Mouse (Mus musculus) naive thymus-derived CD4-positive, alpha-beta T cell, adult 2 months (primary cell): ENCODE measurements around the gene Rab11a.

ENCODE experiments used
- DNase-seq: peaks from one replicate; pipeline ENCODE4 v3.0.0-alpha.2; 2011; ENCODE audit warnings: low read depth

Rab11a gene

DNA sequence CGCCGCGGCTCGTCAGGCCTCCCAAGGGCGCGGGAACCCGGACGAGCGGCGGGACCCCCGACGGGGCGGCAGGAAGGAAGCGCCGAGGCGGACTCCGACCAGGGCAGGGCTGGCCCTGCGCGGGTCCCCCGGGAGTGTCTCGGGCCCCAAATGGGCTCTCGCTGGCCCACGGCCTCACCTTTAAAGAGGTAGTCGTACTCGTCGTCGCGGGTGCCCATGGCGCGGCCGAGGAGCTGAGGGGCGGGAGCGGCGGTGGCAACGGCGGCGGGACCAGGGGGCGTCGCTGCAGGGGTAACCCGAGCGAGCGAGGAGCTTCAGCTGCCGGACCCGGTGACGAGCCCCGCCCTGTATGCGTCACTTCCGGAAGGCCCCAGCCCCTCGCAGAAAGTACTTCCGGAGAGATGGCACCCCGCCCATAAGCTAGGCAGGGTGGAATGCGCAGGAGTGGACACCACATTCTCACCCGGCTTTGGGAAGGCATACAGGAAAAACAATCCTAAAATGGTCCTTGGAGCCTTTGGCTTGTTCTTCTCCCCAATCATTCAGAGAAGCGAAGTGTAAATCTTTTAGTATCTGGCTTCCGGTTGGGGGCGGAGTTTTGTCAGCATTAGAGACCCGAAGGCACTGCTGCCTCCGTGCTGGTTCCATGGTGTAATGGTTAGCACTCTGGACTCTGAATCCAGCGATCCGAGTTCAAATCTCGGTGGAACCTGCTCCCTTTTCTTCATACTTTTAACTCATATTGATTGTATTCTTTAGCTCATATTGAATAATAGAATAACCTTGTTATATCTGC lies at the start of gene Rab11a:
Gene Rab11a, minus strand, starts transcription at position 353 of the 796 bp plus-strand sequence.
- DNase-seq: peak; percentile 97

DNA sequence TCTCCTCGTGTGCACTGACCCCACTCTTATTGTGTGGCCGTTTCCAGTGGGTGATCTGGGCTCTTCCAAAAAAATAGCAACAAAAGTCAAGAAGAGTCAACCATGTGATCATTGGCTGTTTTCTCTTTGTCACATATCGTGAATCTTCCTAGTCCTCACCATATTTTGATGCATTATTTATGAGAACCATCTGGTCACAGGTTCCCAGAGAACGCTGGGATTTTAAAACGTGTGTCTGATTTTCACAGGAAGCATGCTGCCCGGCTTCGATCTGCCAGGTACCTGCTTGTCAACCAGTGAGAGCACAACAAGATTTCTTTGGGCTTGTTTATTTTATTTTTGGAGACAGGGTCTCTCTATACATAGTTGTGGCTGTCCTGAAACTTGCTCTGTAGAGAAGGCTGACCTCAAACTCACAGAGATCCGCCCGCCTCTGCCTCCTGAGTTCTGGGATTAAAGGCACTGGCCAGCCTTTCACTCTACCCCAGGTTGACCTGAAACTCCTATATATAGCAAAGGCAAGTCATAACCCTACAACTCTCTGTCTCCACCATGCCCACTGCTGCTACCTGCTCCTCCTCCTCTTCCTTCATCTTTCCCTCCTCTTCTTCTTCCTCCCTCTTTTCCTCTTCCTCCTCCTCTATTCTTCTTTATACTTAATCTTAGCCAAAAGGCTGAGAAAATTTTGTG lies 48.8 kb upstream of the Rab11a start:
- DNase-seq: no peak

GRCm38 (mm10) chr9:64784841-64785240 lies 47.3 kb upstream of the Rab11a start:
- DNase-seq: peak; percentile 88

DNA sequence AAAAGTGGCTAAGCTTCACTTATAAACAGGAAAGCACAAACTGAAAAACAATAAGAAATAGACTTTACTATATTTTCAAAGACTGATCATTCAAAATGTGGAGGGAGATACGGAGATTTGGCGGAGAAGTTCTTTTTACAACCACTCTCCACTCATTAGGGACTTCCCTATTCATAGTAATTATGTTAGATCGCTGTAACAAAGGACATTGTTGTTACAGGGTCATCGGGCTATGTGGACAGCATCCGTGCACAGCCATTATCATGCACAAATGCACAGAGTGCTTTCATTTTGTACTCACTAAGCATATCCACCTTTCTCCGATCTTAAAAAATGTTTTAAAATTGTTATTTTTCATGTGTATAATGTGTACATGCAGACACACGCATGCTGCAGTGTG lies 46.0 kb upstream of the Rab11a start:
- DNase-seq: no peak

- DNase-seq: peak; percentile 80
Measured at GRCm38 (mm10) chr9:64779628-64780027, 42.1 kb upstream of the Rab11a start.

DNA sequence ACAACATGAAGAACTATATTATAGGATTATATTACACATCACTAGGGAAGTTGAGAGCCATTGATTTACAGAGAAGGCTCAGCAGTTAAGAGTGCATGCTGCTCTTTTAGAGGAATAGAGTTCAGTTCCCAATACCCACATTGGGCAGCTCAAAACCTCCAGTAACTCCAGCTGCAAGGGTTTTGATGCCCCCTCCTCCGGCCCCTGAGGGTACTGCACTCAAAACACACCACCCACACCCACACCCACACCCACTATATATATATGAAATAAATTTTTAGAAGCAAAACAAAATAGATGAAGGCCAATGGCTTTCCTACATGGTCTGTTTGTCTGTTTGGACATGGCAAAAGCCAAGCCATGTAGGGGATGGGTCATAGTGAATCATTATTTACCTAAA lies 40.6 kb upstream of the Rab11a start:
- DNase-seq: no peak

DNA sequence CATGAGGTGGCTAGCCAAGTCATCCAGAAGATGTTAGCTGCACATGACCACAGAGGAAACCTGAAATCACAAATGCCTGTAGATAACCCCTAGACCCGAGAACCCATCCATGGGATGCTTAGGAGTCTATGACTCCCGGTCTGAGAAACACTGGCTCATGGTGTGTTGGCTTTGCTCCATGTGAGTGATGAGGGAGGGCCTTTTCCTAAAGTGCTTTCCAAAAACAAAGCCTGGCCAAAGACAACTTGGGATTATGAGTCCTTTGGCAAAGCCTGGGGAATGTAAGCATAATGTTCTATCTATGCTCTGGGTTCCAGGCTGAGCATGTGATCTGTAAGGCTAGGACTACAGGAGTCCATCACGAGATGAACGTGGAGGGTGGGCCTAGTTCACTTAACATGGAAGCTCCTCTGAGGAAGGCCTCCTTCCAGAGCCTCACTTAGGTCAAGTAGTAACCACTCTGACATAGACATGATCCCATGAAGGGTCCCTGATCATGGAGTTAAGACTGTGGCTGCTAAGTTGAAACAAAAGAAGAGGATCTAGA lies 40.0 kb upstream of the Rab11a start:
- DNase-seq: no peak

GRCm38 (mm10) chr9:64775491-64775890 lies 37.9 kb upstream of the Rab11a start:
- no peak for DNase-seq

DNA sequence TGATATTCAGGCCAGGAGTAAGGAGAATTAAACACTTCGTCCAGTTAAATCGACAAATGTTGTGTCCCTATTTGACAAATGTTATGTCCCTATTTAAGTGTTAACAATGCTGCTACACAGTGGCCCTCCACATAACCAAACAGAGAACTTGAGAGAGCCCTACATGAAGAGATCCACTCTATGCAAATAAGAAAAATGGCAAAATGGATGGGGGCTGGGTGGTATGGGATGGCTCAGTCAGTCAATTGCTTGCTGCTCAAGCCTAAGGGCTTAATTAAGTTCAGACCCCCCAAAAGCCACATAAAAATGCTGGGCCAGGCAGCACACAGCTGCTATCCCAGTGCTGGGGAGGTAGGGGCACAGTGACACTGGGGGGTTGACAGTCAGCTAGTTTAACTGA lies 37.3 kb upstream of the Rab11a start:
- DNase-seq: no peak

DNA sequence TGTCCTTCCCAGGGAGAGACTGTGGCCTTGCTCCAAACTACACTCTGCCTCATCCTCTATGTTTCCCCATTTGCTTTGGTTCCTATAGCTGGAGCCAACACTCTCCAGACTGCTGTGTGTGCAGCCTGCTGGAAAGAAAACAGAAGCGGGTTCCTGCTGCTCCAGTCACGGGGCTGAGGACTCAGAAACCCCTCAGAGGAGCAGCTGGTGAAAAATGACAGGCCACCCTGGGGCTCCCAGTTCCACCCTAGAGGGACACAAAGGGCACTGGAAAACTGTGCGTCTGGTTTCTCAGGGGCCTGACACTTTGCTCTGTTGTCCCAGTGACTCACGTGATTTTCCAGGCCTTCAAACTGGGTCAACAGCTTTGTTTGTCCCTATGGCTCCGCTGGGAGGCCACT lies 36.9 kb upstream of the Rab11a start:
- DNase-seq: no peak

DNA sequence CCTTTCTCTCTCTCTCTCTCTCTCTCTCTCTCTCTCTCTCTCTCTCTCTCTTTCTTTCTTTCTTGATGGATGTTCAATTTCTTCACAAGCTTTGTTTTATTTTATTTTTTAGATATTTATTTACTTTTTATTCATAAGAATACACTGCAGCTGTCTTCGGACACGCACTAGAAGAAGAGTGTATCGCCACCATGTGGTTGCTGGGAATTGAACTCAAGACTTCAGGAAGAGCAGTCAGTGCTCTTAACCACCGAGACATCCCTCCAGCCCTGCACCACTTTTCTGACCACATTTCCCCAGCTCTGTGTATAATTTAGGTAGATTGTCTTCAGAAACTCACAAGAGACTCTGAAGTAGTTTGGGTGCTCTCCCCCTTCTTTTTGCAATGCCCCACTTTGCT lies 36.4 kb upstream of the Rab11a start:
- DNase-seq: no peak

DNA sequence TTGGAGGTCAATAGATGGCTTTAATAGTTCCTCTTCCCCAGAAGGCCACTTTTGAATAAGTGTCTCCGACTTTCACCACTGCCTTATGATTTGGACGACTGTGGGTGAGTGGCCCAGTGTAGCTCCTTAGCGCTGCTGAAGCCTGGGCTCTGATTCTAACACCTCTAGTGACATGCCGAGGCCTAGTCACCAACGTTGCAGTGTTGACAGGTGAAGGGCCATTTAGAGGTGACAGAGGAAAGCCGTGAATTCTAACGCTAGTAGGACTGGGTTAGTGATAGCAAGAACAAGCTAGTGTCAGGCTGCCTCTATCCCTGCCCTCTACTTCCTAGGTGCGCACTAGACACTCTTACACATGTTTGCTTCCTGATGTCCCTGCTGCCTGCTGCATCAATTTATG lies 35.7 kb upstream of the Rab11a start:
- no peak for DNase-seq

DNA sequence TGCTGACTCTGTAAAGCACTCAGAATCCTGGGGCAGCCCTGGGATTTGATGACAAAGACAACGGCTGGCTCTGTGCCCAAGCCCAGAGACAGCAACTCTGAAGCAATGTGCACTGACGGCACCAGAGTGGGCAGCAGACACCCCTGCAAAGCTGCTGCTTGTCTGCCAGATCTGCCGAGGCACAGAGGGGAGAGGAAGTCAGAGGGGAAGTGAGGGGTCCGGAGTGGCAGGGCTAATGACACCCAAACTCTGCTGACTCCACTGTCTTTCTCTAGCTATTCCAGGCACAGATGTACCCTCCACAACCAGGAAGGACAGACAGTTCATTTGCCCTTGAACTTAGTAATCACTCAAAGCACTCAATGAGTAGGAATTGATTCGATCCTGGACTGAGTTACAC lies 33.7 kb upstream of the Rab11a start:
- DNase-seq: no peak

DNA sequence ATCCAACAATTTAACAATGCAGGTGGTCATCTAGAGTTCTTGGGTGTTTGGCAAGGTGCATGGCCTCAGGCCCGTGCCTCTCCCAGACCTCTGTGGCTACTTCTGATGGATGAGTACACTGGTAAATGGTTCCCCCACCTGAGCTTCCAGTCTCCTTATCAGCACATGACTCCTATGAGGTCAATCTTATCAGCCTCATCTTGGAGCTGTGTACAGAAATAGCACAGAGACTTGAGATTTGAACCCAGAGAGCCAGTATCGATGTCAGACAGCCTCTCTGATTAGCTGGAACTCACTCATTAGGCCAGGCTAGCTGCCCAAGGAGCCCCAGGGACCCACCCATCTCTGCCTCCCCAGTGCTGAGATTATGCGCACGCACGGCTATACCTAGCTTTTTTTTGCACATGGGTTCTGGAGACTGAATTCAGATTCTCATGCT lies 32.9 kb upstream of the Rab11a start:
- DNase-seq: no peak

DNA sequence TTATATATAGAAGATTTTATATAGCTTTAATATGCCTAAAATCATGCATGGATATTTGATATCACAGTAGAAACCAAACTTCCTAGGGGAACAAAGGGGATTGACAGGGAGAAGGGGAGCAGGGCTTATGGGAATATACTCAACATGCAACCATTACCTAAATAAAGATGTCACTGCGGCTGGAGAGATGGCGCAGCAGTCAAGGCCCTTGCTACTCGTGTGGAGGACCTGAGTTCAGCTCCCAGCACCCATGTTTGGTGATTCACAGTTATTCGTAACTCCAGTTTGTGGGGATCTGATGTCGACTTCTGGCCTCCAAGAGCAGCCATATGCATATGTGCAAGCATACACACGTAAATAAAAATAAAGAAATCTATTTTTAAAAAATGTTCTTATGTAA lies 32.4 kb upstream of the Rab11a start:
- DNase-seq: no peak

DNA sequence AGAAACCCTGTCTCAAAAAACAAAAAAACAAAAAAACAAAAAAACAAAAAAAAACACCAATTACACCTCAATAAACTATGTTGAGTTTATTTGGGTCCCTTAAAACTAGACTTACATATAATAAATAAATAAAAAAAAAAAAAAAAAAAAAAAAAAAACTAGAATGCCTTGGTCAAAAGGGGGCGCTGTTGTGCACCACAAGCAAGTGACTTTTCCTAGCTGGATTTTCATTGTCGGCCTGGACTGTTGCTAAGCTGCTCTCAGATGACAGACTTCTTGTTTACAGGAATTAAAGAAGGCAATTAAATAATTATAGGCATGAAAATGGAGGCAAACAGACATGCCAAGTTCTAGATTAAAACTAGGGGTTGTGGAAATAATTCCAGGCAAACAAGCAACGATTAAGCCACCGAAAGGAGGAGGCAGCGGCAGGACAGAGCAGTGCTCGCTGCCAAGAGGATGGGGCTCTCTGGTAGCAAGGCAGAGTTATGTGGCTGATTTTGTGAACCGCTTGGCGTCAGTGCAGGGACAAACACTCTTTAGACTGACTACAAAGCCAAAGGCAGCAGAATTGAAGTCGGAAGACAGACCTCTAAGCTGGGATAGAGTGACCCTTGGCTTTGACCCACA lies 31.6 kb upstream of the Rab11a start:
- peak; percentile 66 for DNase-seq

DNA sequence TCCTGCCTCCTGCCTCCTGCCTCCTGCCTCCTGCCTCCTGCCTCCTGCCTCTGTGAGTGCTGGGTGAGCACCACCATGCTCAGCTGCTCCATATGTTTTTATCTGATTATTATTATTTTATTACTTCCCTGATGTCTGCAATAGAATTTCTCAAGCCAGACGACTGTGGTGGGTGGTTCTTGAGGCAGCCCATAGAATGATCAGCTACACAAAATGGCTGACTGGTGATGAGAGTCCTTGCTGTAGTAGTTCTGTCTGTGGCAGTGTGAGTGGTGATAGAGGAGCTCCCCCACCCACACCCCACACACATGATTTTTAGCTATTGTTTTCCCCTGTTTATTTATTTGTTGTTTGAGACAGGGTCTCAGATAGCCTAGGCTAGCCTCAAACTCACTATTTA lies 30.2 kb upstream of the Rab11a start:
- no peak for DNase-seq

DNA sequence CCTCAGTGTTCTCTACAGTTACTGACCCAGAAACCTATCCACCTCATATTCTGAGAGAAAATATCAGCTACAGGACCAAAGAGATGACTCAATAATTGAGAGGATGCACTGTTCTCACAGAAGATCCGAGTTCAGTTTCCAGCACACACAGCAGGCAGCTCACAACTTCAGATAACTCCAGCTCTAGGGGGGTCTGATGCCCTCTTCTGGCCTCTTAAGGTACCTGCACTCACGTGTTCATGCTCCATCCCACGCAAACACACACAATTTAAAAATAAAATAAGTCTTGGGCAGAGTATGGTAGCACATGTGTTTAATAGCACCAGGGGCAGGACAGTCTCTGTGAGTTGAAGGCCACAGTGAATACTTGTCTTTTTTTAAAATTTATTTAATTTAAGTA lies 28.6 kb upstream of the Rab11a start:
- DNase-seq: no peak

DNA sequence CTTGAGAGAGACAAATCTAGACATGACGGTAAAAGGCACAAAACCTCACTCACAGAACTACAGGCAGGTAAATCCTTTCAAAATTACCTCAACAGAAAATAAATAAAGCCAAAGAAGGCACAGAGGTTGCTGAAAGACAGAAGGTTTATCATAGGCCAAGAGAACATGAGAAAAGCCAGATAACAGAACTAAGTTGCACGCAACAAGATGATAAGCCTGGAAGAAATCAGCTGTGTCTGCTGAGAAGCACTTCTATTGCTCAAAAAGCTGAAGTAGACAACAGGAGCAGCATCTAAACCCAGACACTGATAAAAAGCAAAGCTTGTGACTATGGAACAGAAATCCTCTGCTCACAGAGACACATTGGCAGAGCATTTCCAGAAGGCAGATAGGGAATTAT lies 27.3 kb upstream of the Rab11a start:
- DNase-seq: no peak

DNA sequence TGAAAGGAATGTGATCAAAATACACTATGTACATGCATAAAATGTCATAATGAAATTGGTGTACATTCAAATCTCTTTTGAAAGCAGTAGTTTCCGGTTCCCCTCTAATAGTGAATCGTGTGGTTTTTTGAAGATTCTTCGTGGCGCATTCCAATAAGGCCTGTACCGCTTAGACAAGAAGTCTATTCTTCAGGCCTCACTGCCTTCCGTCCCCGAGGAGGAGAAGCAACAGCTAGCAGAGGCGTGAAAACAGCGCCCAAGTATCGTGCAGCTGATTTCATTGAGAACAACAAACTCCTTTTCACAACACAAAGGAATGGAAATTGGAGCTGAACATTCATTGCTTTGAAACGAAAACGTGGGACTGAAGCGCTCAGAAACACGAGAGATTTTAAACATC lies 20.5 kb upstream of the Rab11a start:
- DNase-seq: no peak

GRCm38 (mm10) chr9:64752575-64752974 lies 15.0 kb upstream of the Rab11a start:
- DNase-seq: no peak

DNA sequence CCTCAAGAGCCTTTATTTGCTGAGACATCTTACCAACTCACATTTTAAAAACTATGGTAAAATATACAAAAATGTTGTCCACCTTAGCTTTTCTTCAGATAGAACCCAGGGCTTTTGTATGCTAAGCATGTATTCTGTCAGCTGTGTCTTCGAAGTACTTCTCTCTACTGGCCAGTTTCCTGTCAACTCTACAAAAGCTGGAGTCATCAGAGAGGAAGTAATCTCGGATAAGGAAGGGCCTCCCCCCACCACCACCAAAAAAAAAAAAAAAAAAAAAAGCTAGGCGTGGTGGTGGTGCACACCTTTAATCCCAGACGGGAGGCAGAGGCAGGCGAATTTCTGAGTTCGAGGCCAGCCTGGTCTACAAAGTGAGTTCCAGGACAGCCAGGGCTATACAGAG lies 11.8 kb upstream of the Rab11a start:
- DNase-seq: no peak

DNA sequence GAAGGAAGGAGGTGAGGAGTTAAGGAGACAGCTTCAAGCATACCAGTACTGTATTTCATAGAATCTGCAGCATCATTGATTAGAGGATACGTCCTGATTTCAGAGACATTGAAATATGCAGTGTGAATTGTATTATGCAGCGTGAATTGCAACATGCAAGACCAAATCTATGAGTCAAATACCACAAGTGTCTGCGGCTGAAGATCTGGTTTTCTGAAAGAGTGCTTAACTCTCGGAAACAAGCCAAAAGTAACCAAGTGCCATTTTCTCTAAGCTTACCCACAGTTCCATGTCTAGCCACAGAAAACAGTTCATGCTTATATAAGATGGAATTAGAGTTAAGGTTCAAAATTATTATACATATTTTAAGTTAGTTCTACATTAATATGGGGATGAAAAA lies 10.2 kb upstream of the Rab11a start:
- DNase-seq: no peak
